Mouse (Mus musculus) forebrain, embryonic 14.5 days (tissue): ENCODE results near the gene Megf11. TPM values are rescaled to one million over a fixed set of nuclear protein-coding genes. Genes with fewer than 3 reads are reported as not detected.

ENCODE experiments used
- ATAC-seq: fragments of 200-750 bp; cut with Nextera tagmentation; 2 replicates; pipeline ENCODE4 v1.8.0; 2017; ENCODE audit warnings: mild to moderate bottlenecking, moderate library complexity
- DNase-seq: peaks from one replicate; pipeline ENCODE4 v3.0.0-alpha.2; 2015; ENCODE audit warnings: low spot score
- H3K27ac ChIP-seq: fragments of 300-500 bp; sonication (generic); 2 replicates; pipeline ENCODE4 v1.5.1; 2014; ENCODE audit warnings: low read depth, mild to moderate bottlenecking, control low read depth, low read length, moderate library complexity
- H3K27me3 ChIP-seq: fragments of 300-500 bp; sonication (generic); replicated peaks from 2 replicates; pipeline ENCODE4 v1.6.1; 2014; ENCODE audit warnings: low read length, control low read depth, mixed read lengths; ENCODE audit not compliant: control insufficient read depth, insufficient read depth
- H3K36me3 ChIP-seq: fragments of 300-500 bp; sonication (generic); 2 replicates; pipeline ENCODE4 v1.6.1; 2014; ENCODE audit warnings: low read length, control low read depth; ENCODE audit not compliant: control insufficient read depth, insufficient read depth
- H3K4me1 ChIP-seq: fragments of 300-500 bp; sonication (generic); 2 replicates; pipeline ENCODE4 v1.6.1; 2014; ENCODE audit warnings: antibody characterized with exemption, low read length, control low read depth; ENCODE audit not compliant: control insufficient read depth, insufficient read depth
- H3K4me2 ChIP-seq: fragments of 300-500 bp; sonication (generic); 2 replicates; pipeline ENCODE4 v1.6.1; 2014; ENCODE audit warnings: mild to moderate bottlenecking, control low read depth, low read length
- H3K4me3 ChIP-seq: fragments of 300-500 bp; sonication (generic); 2 replicates; pipeline ENCODE4 v1.5.1; 2014; ENCODE audit warnings: low read depth, low read length, control low read depth
- H3K9ac ChIP-seq: fragments of 300-500 bp; sonication (generic); 2 replicates; pipeline ENCODE4 v1.6.1; 2014; ENCODE audit warnings: mild to moderate bottlenecking, low read length, control low read depth, moderate library complexity
- H3K9me3 ChIP-seq: fragments of 300-500 bp; sonication (generic); replicated peaks from 2 replicates; pipeline ENCODE4 v1.6.1; 2016; ENCODE audit warnings: low read length, control low read depth, mixed read lengths; ENCODE audit not compliant: control insufficient read depth
- WGBS: fragments of 180-500 bp; shearing (Covaris S2); extraction: QIAGEN DNeasy Blood & Tissue Kit; methylation state at CpG from one replicate; pipeline ENCODE4 v1.1.7; 2014; 5-methylcytosine and 5-hydroxymethylcytosine counted together
- polyA plus RNA-seq: library from polyadenylated mRNA; unstranded; fragments of >200 nt; fragmentation: Nextera tagmentation; extraction: Ambion mirVana; gene quantifications from 2 replicates; pipeline ENCODE4 v1.2.1, GENCODE M21; 2014

The Megf11 gene
- polyA plus RNA-seq, 1 experiment from 2014 or later = 7.0 TPM

- WGBS = 1% methylated on average over 45 of the region's 45 CpGs
- no peak overlapping the region for H3K27ac ChIP-seq
- peaks cover 43% of the 10 kb centered on the region for H3K27me3 ChIP-seq
- ATAC-seq (no peak), DNase-seq (no peak)
- peak overlapping the region; percentile 69 for H3K9ac ChIP-seq
- H3K4me2 ChIP-seq = peak overlapping the region; percentile 99
- H3K4me3 ChIP-seq = peak overlapping the region; percentile 58
- no peaks in the 10 kb centered on the region for H3K9me3 ChIP-seq
- H3K4me1 ChIP-seq = peaks cover 11% of the 10 kb centered on the region; the same call in 1 of the 2 replicates
- no peaks in the 10 kb centered on the region for H3K36me3 ChIP-seq
Measured at GRCm38 (mm10) chr9:64386466-64387211, 1.2 kb downstream of the Megf11 start.

GRCm38 (mm10) chr9:64389576-64390292 is 4.3 kb downstream of the Megf11 start:
- ATAC-seq = no peak
- 68% methylated on average over 7 of the region's 7 CpGs for WGBS

GRCm38 (mm10) chr9:64393914-64394596 is 8.6 kb downstream of the Megf11 start:
- WGBS = 41% methylated on average over 5 of the region's 5 CpGs
- DNase-seq = peak; percentile 65
- Histone ChIP-seq H3K27me3 (no peaks in the 10 kb centered on the region), H3K9ac (no peak overlapping the region), H3K4me2 (no peak overlapping the region), H3K36me3 (no peaks in the 10 kb centered on the region), H3K4me3 (no peak overlapping the region), H3K9me3 (no peaks in the 10 kb centered on the region), H3K4me1 (no peaks in the 10 kb centered on the region), H3K27ac (no peak overlapping the region)
- no peak for ATAC-seq

More at GRCm38 (mm10) chr9:64389576-64390292, 4.3 kb downstream of the Megf11 start:
- H3K36me3 ChIP-seq = no peaks in the 10 kb centered on the region
- peaks cover 32% of the 10 kb centered on the region for H3K27me3 ChIP-seq
- H3K4me2 ChIP-seq = no peak overlapping the region
- H3K27ac ChIP-seq = no peak overlapping the region
- H3K9ac ChIP-seq = no peak overlapping the region
- no peak overlapping the region for H3K4me3 ChIP-seq
- peaks cover 11% of the 10 kb centered on the region; the same call in 1 of the 2 replicates for H3K4me1 ChIP-seq
- no peak for DNase-seq
- H3K9me3 ChIP-seq = no peaks in the 10 kb centered on the region

- no peak for DNase-seq
- no peak for ATAC-seq
- Histone ChIP-seq H3K9me3 (no peaks in the 10 kb centered on the region), H3K27me3 (no peaks in the 10 kb centered on the region), H3K27ac (no peak overlapping the region), H3K4me1 (no peaks in the 10 kb centered on the region), H3K9ac (no peak overlapping the region), H3K36me3 (no peaks in the 10 kb centered on the region), H3K4me2 (no peak overlapping the region), H3K4me3 (no peak overlapping the region)
- 56% methylated on average over 7 of the region's 7 CpGs for WGBS
Measured at GRCm38 (mm10) chr9:64395238-64395920, 10.0 kb downstream of the Megf11 start.

- peak; percentile 65; the same call in 1 of the 2 replicates for ATAC-seq
- DNase-seq = peak; percentile 76
- WGBS = 0% methylated on average over 1 of the region's 1 CpGs
Measured at GRCm38 (mm10) chr9:64397108-64397507, 11.7 kb downstream of the Megf11 start.

GRCm38 (mm10) chr9:64399121-64399520 is 13.7 kb downstream of the Megf11 start:
- no peaks in the 10 kb centered on the region for H3K4me1 ChIP-seq
- H3K4me3 ChIP-seq = no peak overlapping the region
- H3K36me3 ChIP-seq = no peaks in the 10 kb centered on the region
- no peak overlapping the region for H3K27ac ChIP-seq
- ATAC-seq (no peak), DNase-seq (no peak)
- no peak overlapping the region for H3K4me2 ChIP-seq
- WGBS = 73% methylated on average over 8 of the region's 8 CpGs
- H3K9me3 ChIP-seq = no peaks in the 10 kb centered on the region
- no peak overlapping the region for H3K9ac ChIP-seq
- H3K27me3 ChIP-seq = no peaks in the 10 kb centered on the region

More at GRCm38 (mm10) chr9:64397108-64397507, 11.7 kb downstream of the Megf11 start:
- no peaks in the 10 kb centered on the region for H3K4me1 ChIP-seq
- no peak overlapping the region for H3K27ac ChIP-seq
- no peaks in the 10 kb centered on the region for H3K27me3 ChIP-seq
- no peaks in the 10 kb centered on the region for H3K9me3 ChIP-seq
- no peak overlapping the region for H3K4me3 ChIP-seq
- H3K36me3 ChIP-seq = no peaks in the 10 kb centered on the region
- H3K9ac ChIP-seq = no peak overlapping the region
- no peak overlapping the region for H3K4me2 ChIP-seq

- WGBS = 77% methylated on average over 8 of the region's 8 CpGs
- no peaks in the 10 kb centered on the region for H3K4me1 ChIP-seq
- DNase-seq (no peak), ATAC-seq (no peak)
- no peaks in the 10 kb centered on the region for H3K9me3 ChIP-seq
- no peak overlapping the region for H3K27ac ChIP-seq
- H3K36me3 ChIP-seq = no peaks in the 10 kb centered on the region
- H3K9ac ChIP-seq = no peak overlapping the region
- no peak overlapping the region for H3K4me3 ChIP-seq
- H3K4me2 ChIP-seq = no peak overlapping the region
- H3K27me3 ChIP-seq = no peaks in the 10 kb centered on the region
Measured at GRCm38 (mm10) chr9:64402141-64402540, 16.7 kb downstream of the Megf11 start.

- Histone ChIP-seq H3K27ac (no peak overlapping the region), H3K4me2 (no peak overlapping the region), H3K4me1 (no peaks in the 10 kb centered on the region), H3K27me3 (no peaks in the 10 kb centered on the region), H3K36me3 (no peaks in the 10 kb centered on the region), H3K9me3 (no peaks in the 10 kb centered on the region), H3K9ac (no peak overlapping the region), H3K4me3 (no peak overlapping the region)
- WGBS = 84% methylated on average over 2 of the region's 2 CpGs
- no peak for DNase-seq
- no peak for ATAC-seq
Measured at GRCm38 (mm10) chr9:64406841-64407240, 21.4 kb downstream of the Megf11 start.
